Mouse (Mus musculus): ENCODE data around the gene Gm6509. TPM values are rescaled to one million over a fixed set of nuclear protein-coding genes. Genes with fewer than 3 reads are reported as not detected.

The Gm6509 gene
- not detected for polyA plus RNA-seq (2014; fragmentation: Illumina TruSeq; extraction: RNeasy Lipid Tissue Mini Kit (QIAGEN cat#74804); ENCODE audit: low replicate concordance)

DNA sequence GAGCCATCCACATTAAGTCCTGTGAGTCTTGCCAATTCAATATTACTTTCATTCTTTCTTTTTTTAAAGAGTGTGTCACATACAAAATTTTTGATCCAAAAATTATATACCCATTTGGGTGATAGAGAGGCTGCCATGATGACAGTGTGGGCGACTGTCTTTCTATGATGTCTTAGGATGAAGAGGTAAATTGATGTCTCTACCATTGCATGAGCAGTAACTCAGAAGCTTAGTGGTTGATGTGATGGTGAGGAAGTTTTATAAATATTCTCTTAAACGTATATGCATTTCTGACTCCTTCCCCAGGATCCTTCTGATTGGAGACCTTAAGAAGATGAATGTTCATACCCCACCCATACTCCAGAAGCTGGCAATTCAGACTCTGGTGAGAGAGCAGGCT is at the start of gene Gm6509:
TSS of gene Gm6509 (plus strand) at position 301 of the 400 bp plus-strand sequence.

DNA sequence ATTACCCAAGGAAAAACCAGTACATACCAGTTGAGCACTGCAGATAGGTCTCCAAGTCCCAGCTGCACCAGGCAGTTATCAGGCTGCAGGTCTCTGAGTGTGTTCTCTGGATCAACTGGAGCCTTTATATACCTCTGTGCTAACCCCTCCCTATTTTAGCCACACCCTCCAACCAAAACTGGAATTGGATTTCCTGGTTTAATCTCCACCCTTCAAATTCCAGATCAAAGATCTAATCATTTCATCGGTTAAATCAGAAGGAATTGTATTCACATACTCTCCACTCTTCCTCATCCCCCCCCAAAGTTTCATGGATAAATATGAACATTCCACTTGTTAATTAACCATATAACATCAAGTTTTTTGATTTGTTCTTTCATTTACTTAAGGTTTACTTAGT is 7.5 kb upstream of the Gm6509 start, which contains the start of gene Gm3147:
TSS of gene Gm3147 (minus strand) at position 101 of the 400 bp plus-strand sequence.

DNA sequence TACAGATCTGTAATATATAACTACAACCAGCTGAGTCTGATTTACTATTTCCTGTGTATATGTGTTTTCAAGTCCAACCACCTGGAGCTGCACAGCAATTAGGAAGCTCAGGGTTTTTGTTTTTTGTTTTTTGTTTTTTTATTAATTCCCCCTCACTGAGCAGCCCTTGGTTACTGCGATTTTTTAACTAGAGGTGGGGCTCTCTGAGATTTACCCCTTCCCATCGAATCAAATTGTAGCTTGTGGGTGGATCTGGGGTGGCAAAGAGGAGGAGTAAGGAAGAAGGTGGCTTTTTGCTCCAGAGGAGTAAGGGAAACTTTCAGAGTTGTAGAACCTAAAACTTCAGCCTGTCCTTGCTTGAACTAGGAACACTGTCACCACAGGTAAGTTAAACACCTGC is 24.3 kb downstream of the Gm6509 start, which contains the start of gene Gm6205:
TSS of gene Gm6205 (plus strand) at position 301 of the 400 bp plus-strand sequence.

Other genes with a start within 250 kb of the Gm6509 start
- gene Gm7682, start 178.2 kb upstream of the Gm6509 start, polyA plus RNA-seq (2014; fragmentation: Illumina TruSeq; extraction: RNeasy Lipid Tissue Mini Kit (QIAGEN cat#74804); ENCODE audit: low replicate concordance): not detected
- gene Gm3139, start 97.7 kb upstream of the Gm6509 start, polyA plus RNA-seq (2014; fragmentation: Illumina TruSeq; extraction: RNeasy Lipid Tissue Mini Kit (QIAGEN cat#74804); ENCODE audit: low replicate concordance): not detected
- not detected for gene Gm3147, start 7.6 kb upstream of the Gm6509 start, polyA plus RNA-seq (2014; fragmentation: Illumina TruSeq; extraction: RNeasy Lipid Tissue Mini Kit (QIAGEN cat#74804); ENCODE audit: low replicate concordance)
- 0.85 TPM for gene Gm6205, start 24.4 kb downstream of the Gm6509 start, polyA plus RNA-seq (2014; fragmentation: Illumina TruSeq; extraction: RNeasy Lipid Tissue Mini Kit (QIAGEN cat#74804); ENCODE audit: low replicate concordance)
- not detected for gene Gm3183, start 241.5 kb downstream of the Gm6509 start, polyA plus RNA-seq (2014; fragmentation: Illumina TruSeq; extraction: RNeasy Lipid Tissue Mini Kit (QIAGEN cat#74804); ENCODE audit: low replicate concordance)